Comparison of ENCODE assay signal across 20 mouse cellular contexts in genomic region chr6:11960172-11960571, GRCm38 (mm10).
"Had no signal": no experiment of that assay in that cellular context is flagged by ENCODE, and none has a peak within 500 bp of the region (broad histone marks: within the 10 kb centered on the region; RNA-seq: fewer than 3 reads in every experiment).

No protein-coding gene starts in this region.

- H3K27me3 ChIP-seq: megakaryocyte, embryonic 14.5 days; midbrain, embryonic 12.5 days; neural tube, embryonic 13.5 days; neural tube, embryonic 15.5 days had no signal

- H3K9ac ChIP-seq: lung, embryonic 14.5 days; midbrain, embryonic 12.5 days; neural tube, embryonic 13.5 days; neural tube, embryonic 15.5 days had no signal

- H3K9me3 ChIP-seq: megakaryocyte, embryonic 14.5 days; midbrain, embryonic 10.5 days; midbrain, embryonic 12.5 days; neural tube, embryonic 13.5 days; neural tube, embryonic 15.5 days had no signal

- H3K27ac ChIP-seq: midbrain, embryonic 10.5 days; midbrain, embryonic 12.5 days; neural tube, embryonic 13.5 days; neural tube, embryonic 15.5 days had no signal

- H3K4me3 ChIP-seq: megakaryocyte, embryonic 14.5 days; midbrain, embryonic 10.5 days; midbrain, embryonic 12.5 days; myocyte; neural tube, embryonic 13.5 days; neural tube, embryonic 15.5 days had no signal

- H3K4me2 ChIP-seq: lung, embryonic 14.5 days; midbrain, embryonic 12.5 days; neural tube, embryonic 13.5 days; neural tube, embryonic 15.5 days had no signal

- DNase-seq: lung, adult 18-20 months; lung, embryonic 14.5 days; lung, postnatal 10 days; lung, postnatal 4 days; midbrain, embryonic 14.5 days; retina, postnatal 1 day; right cerebral cortex, adult 18-20 months; right cerebral cortex, postnatal 25 days; right cerebral cortex, postnatal 4 days; spleen, adult 18-20 months; thymus, adult 18-20 months; thymus, postnatal 14 days; thymus, postnatal 36 days had no signal

- H3K4me1 ChIP-seq: megakaryocyte, embryonic 14.5 days; midbrain, embryonic 10.5 days; midbrain, embryonic 12.5 days; neural tube, embryonic 13.5 days; neural tube, embryonic 15.5 days had no signal

- ATAC-seq: midbrain, embryonic 16.5 days had no signal
